Mouse (Mus musculus): ENCODE data around the gene Zbtb38.

DNA sequence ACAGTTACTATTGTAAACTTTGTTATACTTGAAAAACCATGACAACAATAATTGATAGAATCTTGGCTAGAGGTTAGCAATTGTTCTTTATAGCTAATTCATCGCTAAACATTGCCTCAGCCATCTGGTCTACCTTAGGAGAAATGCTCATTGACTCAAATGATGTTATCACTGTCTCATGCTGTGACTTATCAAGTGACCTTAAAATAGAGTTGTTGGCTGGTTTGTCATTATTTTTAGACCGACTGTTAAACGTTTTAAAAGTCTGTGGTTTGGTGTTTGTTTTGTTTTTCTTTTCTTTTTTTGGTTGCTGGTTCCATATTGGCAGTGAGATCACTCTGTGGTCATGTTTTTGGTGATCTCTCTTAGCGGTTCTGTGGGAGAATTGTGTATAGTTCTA, 99.1 kb downstream of the Zbtb38 start:
- no peak for TF ChIP-seq CTCF (IDR thresholded peaks at IDR 0.05; ENCODE audit: extremely low read depth, insufficient read depth, insufficient read length, insufficient replicate concordance)
- TF ChIP-seq POLR2A (IDR thresholded peaks at IDR 0.05; ENCODE audit: low read depth, low read length): no peak

Measured in spleen, adult 2 months (tissue).